Mouse (Mus musculus): ENCODE measurements around the gene Gm11168. TPM values are rescaled to one million over a fixed set of nuclear protein-coding genes. Genes with fewer than 3 reads are reported as not detected.
"Not testable (repeated sequence)": the region's sequence is repeated elsewhere in the genome, so short reads cannot be mapped to it uniquely, and the experiment has no call there.

Gm11168 gene
- total and polyA plus RNA-seq, 2 experiments: not detected

DNA sequence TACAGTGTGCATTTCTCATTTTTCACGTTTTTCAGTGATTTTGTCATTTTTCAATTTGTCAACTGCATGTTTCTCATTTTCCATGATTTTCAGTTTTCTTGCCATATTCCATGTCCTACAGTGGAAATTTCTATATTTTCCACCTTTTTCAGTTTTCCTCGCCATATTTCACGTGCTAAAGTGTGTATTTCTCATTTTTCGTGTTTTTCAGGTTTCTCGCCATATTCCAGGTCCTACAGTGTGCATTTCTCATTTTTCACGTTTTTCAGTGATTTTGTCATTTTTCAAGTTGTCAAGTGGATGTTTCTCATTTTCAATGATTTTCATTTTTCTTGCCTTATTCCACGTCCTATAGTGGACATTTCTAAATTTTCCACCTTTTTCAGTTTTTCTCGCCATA is 33.4 kb downstream of the Gm11168 start, which contains the start of gene Gm10715:
Gene Gm10715 (plus strand): TSS at position 301 of the 400 bp plus-strand sequence.
- WGBS: 80% methylated on average over 8 of the region's 8 CpGs
- not testable (repeated sequence) for H3K79me2 ChIP-seq (ENCODE audit: control insufficient read depth, insufficient read depth, low read length); H3K9ac ChIP-seq (ENCODE audit: low read depth, low read length); H3K4me1 ChIP-seq (ENCODE audit: control insufficient read depth, insufficient read depth, low read length); H3K27ac ChIP-seq (replicated peaks; ENCODE audit: insufficient read depth, low read depth, low read length); DNase-seq (ENCODE audit: extremely low read depth, low read depth, low spot score); H3K27me3 ChIP-seq (ENCODE audit: control insufficient read depth, insufficient read depth, low read length); H3K4me3 ChIP-seq (ENCODE audit: insufficient read depth, low read depth, low read length); H3K36me3 ChIP-seq (ENCODE audit: control insufficient read depth, insufficient read depth, low read length)

- H3K36me3 ChIP-seq (ENCODE audit: control insufficient read depth, insufficient read depth, low read length); H3K27ac ChIP-seq (replicated peaks; ENCODE audit: insufficient read depth, low read depth, low read length); H3K27me3 ChIP-seq (ENCODE audit: control insufficient read depth, insufficient read depth, low read length); H3K9ac ChIP-seq (ENCODE audit: low read depth, low read length); H3K4me3 ChIP-seq (ENCODE audit: insufficient read depth, low read depth, low read length); H3K4me1 ChIP-seq (ENCODE audit: control insufficient read depth, insufficient read depth, low read length); H3K79me2 ChIP-seq (ENCODE audit: control insufficient read depth, insufficient read depth, low read length): not testable (repeated sequence)
- DNase-seq (ENCODE audit: extremely low read depth, low read depth, low spot score): peak; percentile 55
- 65% methylated on average over 4 of the region's 4 CpGs for WGBS
Observed at GRCm38 (mm10) chr9:3038161-3038560, 35.0 kb downstream of the Gm11168 start.

Other genes with a start within 250 kb of the Gm11168 start
- not detected in 2 replicates for gene Gm10722, start 2.4 kb upstream of the Gm11168 start, total RNA-seq (2014; rRNA removed)
- gene Gm10722, start 2.4 kb upstream of the Gm11168 start, polyA plus RNA-seq (2012; rRNA removed): not detected in 2 replicates
- gene Gm10721, start 9.8 kb downstream of the Gm11168 start, total RNA-seq (2014; rRNA removed): 0.34 TPM in 1 of 2 replicates, not detected in the other
- not detected in 2 replicates for gene Gm10721, start 9.8 kb downstream of the Gm11168 start, polyA plus RNA-seq (2012; rRNA removed)
- not detected in 2 replicates for gene Gm10720, start 12.3 kb downstream of the Gm11168 start, total RNA-seq (2014; rRNA removed)
- gene Gm10720, start 12.3 kb downstream of the Gm11168 start, polyA plus RNA-seq (2012; rRNA removed): not detected in 2 replicates
- 0.46 and 1.1 TPM in 2 replicates for gene Gm10719, start 14.1 kb downstream of the Gm11168 start, total RNA-seq (2014; rRNA removed)
- gene Gm10719, start 14.1 kb downstream of the Gm11168 start, polyA plus RNA-seq (2012; rRNA removed): not detected in 2 replicates
- 0.46 and 4.8 TPM in 2 replicates for gene Gm10718, start 20.2 kb downstream of the Gm11168 start, total RNA-seq (2014; rRNA removed)
- not detected in 2 replicates for gene Gm10718, start 20.2 kb downstream of the Gm11168 start, polyA plus RNA-seq (2012; rRNA removed)
- gene Gm10717, start 22.1 kb downstream of the Gm11168 start, total RNA-seq (2014; rRNA removed): not detected in 2 replicates
- not detected in 2 replicates for gene Gm10717, start 22.1 kb downstream of the Gm11168 start, polyA plus RNA-seq (2012; rRNA removed)
- 0.27 TPM in 1 of 2 replicates, not detected in the other for gene Gm17535, start 31.3 kb downstream of the Gm11168 start, total RNA-seq (2014; rRNA removed)
- gene Gm17535, start 31.3 kb downstream of the Gm11168 start, polyA plus RNA-seq (2012; rRNA removed): not detected in 2 replicates
- gene Gm10715, start 33.5 kb downstream of the Gm11168 start, total RNA-seq (2014; rRNA removed): not detected in 2 replicates
- not detected in 2 replicates for gene Gm10715, start 33.5 kb downstream of the Gm11168 start, polyA plus RNA-seq (2012; rRNA removed)